Mouse (Mus musculus): ENCODE measurements at regions not wholly inside any gene's neighbourhood (a gene's known extent, or its start where the extent isn't known, plus 50 kb on each side); places are given as distances from the start of the nearest gene placed in this dataset.
A peak's percentile ranks its signal among the peaks of the same experiment; 100 is the strongest.

- no peaks in the 10 kb centered on the region for H3K4me1 ChIP-seq
- H3K36me3 ChIP-seq (replicated peaks), result no peaks in the 10 kb centered on the region
- 83% methylated on average over 3 of the region's 3 CpGs for WGBS
- no peak overlapping the region for H3K4me3 ChIP-seq (replicated peaks)
- H3K9me3 ChIP-seq, result no peaks in the 10 kb centered on the region
- no peak for ATAC-seq (ENCODE audit: low FRiP score)
- H3K4me2 ChIP-seq, result no peak overlapping the region
- H3K27ac ChIP-seq, result no peak overlapping the region
- H3K9ac ChIP-seq, result no peak overlapping the region
- H3K27me3 ChIP-seq, result no peaks in the 10 kb centered on the region
These were observed 191.3 kb downstream of the Cxxc4 start for GRCm38 (mm10) chr3:134427633-134428032.

DNA sequence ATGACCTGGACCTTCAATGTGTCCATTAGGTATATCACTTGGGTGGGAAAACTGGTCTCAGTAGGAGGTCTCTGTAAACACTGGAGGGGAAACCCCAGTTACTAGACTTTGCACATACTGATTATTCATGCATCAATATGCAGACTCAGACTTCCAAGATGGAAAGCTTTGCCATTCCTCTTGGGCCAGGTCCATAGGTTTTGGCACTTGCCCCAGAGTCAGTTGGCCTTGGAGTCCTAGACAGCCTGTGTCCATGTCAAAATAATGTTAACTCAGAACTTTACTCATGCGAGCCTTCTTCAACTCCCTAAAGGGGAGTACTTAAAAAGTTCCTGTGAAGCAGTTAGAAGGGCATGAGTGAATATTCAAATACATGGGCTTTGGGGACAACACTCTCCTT lies 230.3 kb downstream of the Cxxc4 start:
- Histone ChIP-seq H3K27me3 (no peaks in the 10 kb centered on the region), H3K4me2 (no peak overlapping the region), H3K4me1 (no peaks in the 10 kb centered on the region), H3K27ac (no peak overlapping the region), H3K9ac (no peak overlapping the region), H3K4me3 (replicated peaks) (no peak overlapping the region), H3K9me3 (no peaks in the 10 kb centered on the region), H3K36me3 (replicated peaks) (no peaks in the 10 kb centered on the region)
- no peak for ATAC-seq (ENCODE audit: low FRiP score)
- 89% methylated on average over 1 of the region's 1 CpGs for WGBS

GRCm38 (mm10) chr3:134487280-134487679 lies 251.0 kb downstream of the Cxxc4 start:
- no peak for ATAC-seq (ENCODE audit: low FRiP score)
- Histone ChIP-seq H3K36me3 (replicated peaks) (no peaks in the 10 kb centered on the region), H3K4me3 (replicated peaks) (no peak overlapping the region), H3K27ac (no peak overlapping the region), H3K4me2 (no peak overlapping the region), H3K9ac (no peak overlapping the region), H3K9me3 (no peaks in the 10 kb centered on the region), H3K4me1 (peaks cover 3% of the 10 kb centered on the region; the same call in 1 of the 2 replicates), H3K27me3 (no peaks in the 10 kb centered on the region)
- WGBS, result 80% methylated on average over 2 of the region's 2 CpGs

DNA sequence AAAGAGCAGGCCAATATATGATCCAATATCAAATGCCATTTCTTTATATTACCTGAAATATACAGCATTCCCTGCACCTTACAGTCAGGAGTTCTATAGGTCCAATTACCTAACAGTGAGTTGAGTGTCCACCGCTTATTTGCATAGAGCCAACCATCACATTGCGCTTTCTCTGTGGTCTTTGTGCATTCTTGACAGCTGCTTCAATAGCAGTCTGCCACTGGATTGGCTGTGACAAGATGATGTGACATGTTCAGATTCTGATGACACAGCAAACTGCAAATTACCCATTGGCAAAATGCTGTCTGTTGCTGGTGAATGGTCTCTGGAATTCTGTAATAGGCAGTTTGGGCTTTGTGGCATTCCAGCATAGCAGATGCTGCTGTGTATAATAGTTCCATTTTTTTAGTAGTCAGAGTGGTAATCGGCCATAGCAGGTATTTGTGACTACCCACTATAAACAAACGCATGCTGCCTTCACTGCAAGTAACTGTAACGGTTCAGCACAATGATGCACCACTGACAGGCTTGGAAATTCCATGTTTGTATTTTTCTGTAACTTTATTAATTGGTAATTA lies 253.8 kb downstream of the Cxxc4 start:
- Histone ChIP-seq H3K9ac (no peak overlapping the region), H3K4me2 (no peak overlapping the region), H3K27me3 (no peaks in the 10 kb centered on the region), H3K4me3 (replicated peaks) (no peak overlapping the region), H3K4me1 (peaks cover 3% of the 10 kb centered on the region; the same call in 1 of the 2 replicates), H3K36me3 (replicated peaks) (no peaks in the 10 kb centered on the region), H3K27ac (no peak overlapping the region), H3K9me3 (no peaks in the 10 kb centered on the region)
- ATAC-seq (ENCODE audit: low FRiP score), result peak; percentile 84
- 55% methylated on average over 5 of the region's 5 CpGs for WGBS

- H3K4me2 ChIP-seq, result no peak overlapping the region
- no peak overlapping the region for H3K27ac ChIP-seq
- no peak for ATAC-seq (ENCODE audit: low FRiP score)
- H3K27me3 ChIP-seq, result no peaks in the 10 kb centered on the region
- H3K36me3 ChIP-seq (replicated peaks), result no peaks in the 10 kb centered on the region
- no peak overlapping the region for H3K9ac ChIP-seq
- H3K9me3 ChIP-seq, result 0 out of 2 replicates have a peak, but pooled peaks cover 4% of the 10 kb centered on the region
- H3K4me3 ChIP-seq (replicated peaks), result no peak overlapping the region
- H3K4me1 ChIP-seq, result no peaks in the 10 kb centered on the region
- WGBS, result 78% methylated on average over 6 of the region's 6 CpGs
These were observed 273.4 kb downstream of the Cxxc4 start for GRCm38 (mm10) chr3:134509702-134510101.

DNA sequence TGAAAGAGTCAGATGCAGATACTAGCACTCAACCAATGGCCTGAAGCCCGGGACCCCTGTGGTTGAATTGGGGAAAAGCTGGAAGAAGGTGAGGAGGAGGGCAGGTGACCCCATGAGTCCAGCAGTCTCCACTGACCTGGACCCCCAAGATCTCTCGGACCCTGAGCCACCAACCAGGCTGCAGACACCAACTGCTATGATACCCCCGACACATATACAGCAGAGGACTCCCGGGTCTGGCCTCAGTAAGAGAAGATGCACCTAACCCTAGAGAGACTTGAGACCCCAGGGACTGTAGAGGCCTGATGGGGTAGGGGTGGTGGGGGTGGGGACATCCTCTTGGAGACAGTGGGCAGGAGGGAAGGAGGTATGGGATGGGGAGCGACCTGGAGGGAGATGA lies 289.5 kb downstream of the Cxxc4 start:
- H3K27me3 ChIP-seq, result no peaks in the 10 kb centered on the region
- no peaks in the 10 kb centered on the region for H3K36me3 ChIP-seq (replicated peaks)
- no peaks in the 10 kb centered on the region for H3K9me3 ChIP-seq
- H3K27ac ChIP-seq, result no peak overlapping the region
- H3K4me1 ChIP-seq, result no peaks in the 10 kb centered on the region
- 90% methylated on average over 5 of the region's 5 CpGs for WGBS
- no peak overlapping the region for H3K4me3 ChIP-seq (replicated peaks)
- H3K9ac ChIP-seq, result no peak overlapping the region
- H3K4me2 ChIP-seq, result no peak overlapping the region
- ATAC-seq (ENCODE audit: low FRiP score), result no peak

DNA sequence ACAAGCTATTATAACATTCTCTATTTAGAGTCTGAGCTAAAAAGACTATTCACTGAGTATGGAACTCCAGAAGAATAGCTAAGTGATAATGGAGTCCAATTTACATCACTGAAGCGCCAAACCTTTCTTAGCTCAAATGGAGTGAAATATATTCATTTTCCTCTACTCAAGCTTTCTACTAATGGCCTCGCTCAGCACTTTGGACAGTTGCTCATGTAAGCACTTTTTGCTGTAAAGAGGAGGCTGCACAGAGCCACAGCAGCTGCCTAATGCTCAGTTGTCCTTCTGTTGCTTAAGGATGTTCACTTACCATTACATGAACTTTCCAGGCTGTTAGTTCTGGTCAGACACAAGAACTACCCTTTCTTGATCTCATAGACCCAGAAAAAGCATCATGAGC lies 268.7 kb upstream of the Tacr3 start:
- no peak overlapping the region for H3K4me3 ChIP-seq (replicated peaks)
- 43% methylated on average over 2 of the region's 2 CpGs for WGBS
- no peak overlapping the region for H3K27ac ChIP-seq
- no peak overlapping the region for H3K4me2 ChIP-seq
- H3K4me1 ChIP-seq, result no peaks in the 10 kb centered on the region
- no peak overlapping the region for H3K9ac ChIP-seq
- ATAC-seq (ENCODE audit: low FRiP score), result peak; percentile 58; the same call in 1 of the 2 replicates
- H3K27me3 ChIP-seq, result no peaks in the 10 kb centered on the region
- H3K36me3 ChIP-seq (replicated peaks), result no peaks in the 10 kb centered on the region
- no peaks in the 10 kb centered on the region for H3K9me3 ChIP-seq

DNA sequence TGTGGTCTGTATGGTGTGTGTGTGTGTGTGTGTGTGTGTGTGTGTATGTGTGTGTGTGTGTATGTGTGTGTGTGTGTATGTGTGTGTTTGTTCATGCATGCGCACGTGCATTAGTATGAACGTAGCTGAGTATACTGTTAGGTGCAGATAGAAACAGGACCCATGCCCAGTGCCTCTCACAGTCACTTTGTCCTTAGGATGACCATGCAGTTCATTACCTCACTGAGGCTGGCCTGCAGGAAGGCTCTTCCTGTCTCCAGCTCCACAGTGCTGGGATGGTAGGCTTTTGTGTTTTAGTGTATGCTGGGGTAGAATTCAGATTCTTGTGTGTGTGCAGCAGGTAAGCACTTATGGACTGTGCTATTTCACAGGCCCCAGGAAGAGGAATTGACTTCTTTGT lies 250.0 kb upstream of the Tacr3 start:
- Histone ChIP-seq H3K27me3 (no peaks in the 10 kb centered on the region), H3K4me2 (no peak overlapping the region), H3K4me1 (no peaks in the 10 kb centered on the region), H3K9ac (no peak overlapping the region), H3K27ac (no peak overlapping the region), H3K9me3 (no peaks in the 10 kb centered on the region), H3K36me3 (replicated peaks) (no peaks in the 10 kb centered on the region), H3K4me3 (replicated peaks) (no peak overlapping the region)
- ATAC-seq (ENCODE audit: low FRiP score), result no peak; the same call in 1 of the 2 replicates
- 91% methylated on average over 3 of the region's 3 CpGs for WGBS

DNA sequence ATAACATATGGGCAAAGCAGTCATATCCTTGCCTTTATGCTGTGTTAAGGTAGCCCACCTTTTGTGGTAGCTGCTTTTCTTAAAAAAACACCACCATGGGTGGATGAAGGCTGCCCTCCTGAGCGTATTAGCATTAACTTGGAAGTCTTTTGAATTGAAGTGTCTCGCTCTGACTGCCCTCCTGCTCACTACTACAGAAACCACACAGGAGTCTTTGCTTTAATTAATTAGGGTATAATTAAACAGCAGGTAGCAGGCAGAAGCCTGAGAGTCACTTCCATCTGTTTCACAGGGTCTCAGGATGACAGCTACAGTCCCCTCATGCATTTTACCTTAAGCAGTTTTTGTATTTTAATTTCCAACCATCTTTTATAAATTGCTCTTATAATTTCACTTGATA lies 240.2 kb upstream of the Tacr3 start:
- Histone ChIP-seq H3K4me1 (no peaks in the 10 kb centered on the region), H3K9ac (no peak overlapping the region), H3K4me2 (no peak overlapping the region), H3K27ac (no peak overlapping the region), H3K36me3 (replicated peaks) (no peaks in the 10 kb centered on the region), H3K9me3 (no peaks in the 10 kb centered on the region), H3K27me3 (no peaks in the 10 kb centered on the region), H3K4me3 (replicated peaks) (no peak overlapping the region)
- ATAC-seq (ENCODE audit: low FRiP score), result no peak; the same call in 1 of the 2 replicates
- WGBS, result 5% methylated on average over 2 of the region's 2 CpGs

GRCm38 (mm10) chr3:134602919-134603318 lies 225.9 kb upstream of the Tacr3 start:
- WGBS, result 57% methylated on average over 4 of the region's 4 CpGs
- H3K9me3 ChIP-seq, result no peaks in the 10 kb centered on the region
- no peaks in the 10 kb centered on the region for H3K27me3 ChIP-seq
- peaks cover 8% of the 10 kb centered on the region for H3K4me1 ChIP-seq
- H3K4me2 ChIP-seq, result no peak overlapping the region
- ATAC-seq (ENCODE audit: low FRiP score), result peak; percentile 61; the same call in 1 of the 2 replicates
- no peak overlapping the region for H3K9ac ChIP-seq
- no peak overlapping the region for H3K27ac ChIP-seq
- no peaks in the 10 kb centered on the region for H3K36me3 ChIP-seq (replicated peaks)
- H3K4me3 ChIP-seq (replicated peaks), result no peak overlapping the region

DNA sequence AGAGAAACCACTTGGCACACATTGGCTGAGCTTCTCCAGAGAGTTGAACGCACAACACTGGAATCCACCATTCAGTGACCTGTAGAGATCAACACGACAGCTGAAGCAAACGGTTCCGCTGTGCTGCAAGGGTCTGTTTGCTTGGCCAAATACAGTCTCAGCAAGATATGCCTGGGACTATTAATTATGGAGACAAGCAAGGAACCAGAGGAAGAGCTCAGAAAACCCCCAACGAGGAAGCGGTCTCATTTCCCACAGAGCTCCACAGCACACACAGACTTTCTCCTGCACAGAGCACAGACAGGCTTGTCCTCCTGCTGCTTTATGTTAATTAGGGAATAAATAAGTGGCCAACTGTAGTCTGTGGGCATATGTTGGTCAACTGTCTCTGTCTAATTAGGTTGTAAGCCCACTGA lies 223.4 kb upstream of the Tacr3 start:
- Histone ChIP-seq H3K27me3 (no peaks in the 10 kb centered on the region), H3K4me1 (peaks cover 8% of the 10 kb centered on the region), H3K4me3 (replicated peaks) (no peak overlapping the region), H3K4me2 (peak overlapping the region; percentile 25), H3K27ac (peak overlapping the region; percentile 43; the same call in 1 of the 2 replicates), H3K9ac (no peak overlapping the region), H3K9me3 (no peaks in the 10 kb centered on the region), H3K36me3 (replicated peaks) (no peaks in the 10 kb centered on the region)
- ATAC-seq (ENCODE audit: low FRiP score), result peak; percentile 94
- WGBS, result 38% methylated on average over 6 of the region's 6 CpGs

DNA sequence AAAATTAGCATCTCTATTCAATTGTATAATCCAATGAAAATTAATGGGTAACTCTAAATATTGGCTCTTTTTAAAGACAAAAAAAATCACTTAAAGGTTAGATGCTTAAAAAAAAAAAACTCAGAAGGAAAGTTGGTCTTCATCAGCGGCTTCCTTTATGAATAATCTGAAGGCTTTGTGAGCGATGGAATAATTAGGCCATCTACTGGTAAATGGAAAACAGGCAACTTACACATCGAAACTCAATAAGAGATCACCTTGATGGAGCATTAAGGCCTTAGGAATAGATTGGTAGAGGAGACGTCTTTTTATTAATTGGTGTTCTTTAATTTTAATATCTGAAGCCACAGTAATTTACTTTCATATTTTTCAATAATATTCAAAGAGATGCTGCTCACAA lies 218.6 kb upstream of the Tacr3 start:
- no peaks in the 10 kb centered on the region for H3K27me3 ChIP-seq
- no peak for ATAC-seq (ENCODE audit: low FRiP score)
- H3K27ac ChIP-seq, result no peak overlapping the region
- peaks cover 10% of the 10 kb centered on the region for H3K4me1 ChIP-seq
- no peak overlapping the region for H3K4me2 ChIP-seq
- H3K9ac ChIP-seq, result no peak overlapping the region
- no peak overlapping the region for H3K4me3 ChIP-seq (replicated peaks)
- 76% methylated on average over 4 of the region's 4 CpGs for WGBS
- H3K9me3 ChIP-seq, result no peaks in the 10 kb centered on the region
- no peaks in the 10 kb centered on the region for H3K36me3 ChIP-seq (replicated peaks)

GRCm38 (mm10) chr3:134611516-134612297 lies 217.1 kb upstream of the Tacr3 start:
- H3K9me3 ChIP-seq, result no peaks in the 10 kb centered on the region
- H3K9ac ChIP-seq, result no peak overlapping the region
- H3K36me3 ChIP-seq (replicated peaks), result no peaks in the 10 kb centered on the region
- WGBS, result 70% methylated on average over 5 of the region's 5 CpGs
- H3K4me1 ChIP-seq, result peaks cover 5% of the 10 kb centered on the region; the same call in 1 of the 2 replicates
- peak; percentile 58 for ATAC-seq (ENCODE audit: low FRiP score)
- H3K4me3 ChIP-seq (replicated peaks), result no peak overlapping the region
- no peak overlapping the region for H3K4me2 ChIP-seq
- no peak overlapping the region for H3K27ac ChIP-seq
- no peaks in the 10 kb centered on the region for H3K27me3 ChIP-seq
